Mouse (Mus musculus) c-Kit-positive CD71-positive TER-119-positive erythroid progenitor cells, embryonic 14.5 days (primary cell): ENCODE measurements around the gene Sh3bp2.
A peak's percentile ranks its signal among the peaks of the same experiment; 100 is the strongest.

Experiments used
- DNase-seq: peaks from one replicate; pipeline ENCODE4 v3.0.0-alpha.2; 2013; ENCODE audit warnings: low spot score

The Sh3bp2 gene

GRCm38 (mm10) chr5:34525663-34526476, at the start of gene Sh3bp2:
Sh3bp2 (plus strand) TSS chr5:34525838.
- DNase-seq, result peak; percentile 94

- DNase-seq, result no peak
Observed at GRCm38 (mm10) chr5:34480926-34481325, 44.7 kb upstream of the Sh3bp2 start.

- DNase-seq, result no peak
Observed at GRCm38 (mm10) chr5:34485731-34486130, 39.9 kb upstream of the Sh3bp2 start.

- DNase-seq, result no peak
Observed at GRCm38 (mm10) chr5:34487320-34488090, 38.1 kb upstream of the Sh3bp2 start.

GRCm38 (mm10) chr5:34488741-34489417, 36.8 kb upstream of the Sh3bp2 start:
- DNase-seq, result no peak

- no peak for DNase-seq
Observed at GRCm38 (mm10) chr5:34489418-34489787, 36.2 kb upstream of the Sh3bp2 start.

- no peak for DNase-seq
Observed at GRCm38 (mm10) chr5:34496745-34497144, 28.9 kb upstream of the Sh3bp2 start.

- DNase-seq, result no peak
Observed at GRCm38 (mm10) chr5:34500886-34501285, 24.8 kb upstream of the Sh3bp2 start.

- no peak for DNase-seq
Observed at GRCm38 (mm10) chr5:34501588-34501987, 24.1 kb upstream of the Sh3bp2 start.

GRCm38 (mm10) chr5:34502411-34502810, 23.2 kb upstream of the Sh3bp2 start:
- DNase-seq, result no peak

GRCm38 (mm10) chr5:34502821-34503220, 22.8 kb upstream of the Sh3bp2 start:
- no peak for DNase-seq

GRCm38 (mm10) chr5:34512486-34512885, 13.2 kb upstream of the Sh3bp2 start:
- no peak for DNase-seq

GRCm38 (mm10) chr5:34513466-34514217, 12.0 kb upstream of the Sh3bp2 start, which contains the start of gene Tnip2:
Tnip2 (minus strand) TSS chr5:34513991.
- DNase-seq, result peak; percentile 96

- no peak for DNase-seq
Observed at GRCm38 (mm10) chr5:34514218-34514566, 11.4 kb upstream of the Sh3bp2 start.

- no peak for DNase-seq
Observed at GRCm38 (mm10) chr5:34515096-34515495, 10.5 kb upstream of the Sh3bp2 start.

GRCm38 (mm10) chr5:34517913-34518312, 7.7 kb upstream of the Sh3bp2 start:
- peak; percentile 86 for DNase-seq

GRCm38 (mm10) chr5:34519389-34519910, 6.2 kb upstream of the Sh3bp2 start:
- DNase-seq, result no peak

- no peak for DNase-seq
Observed at GRCm38 (mm10) chr5:34520458-34521209, 5.0 kb upstream of the Sh3bp2 start.

GRCm38 (mm10) chr5:34521337-34521736, 4.3 kb upstream of the Sh3bp2 start:
- no peak for DNase-seq

GRCm38 (mm10) chr5:34523958-34524485, 1.6 kb upstream of the Sh3bp2 start:
- no peak for DNase-seq

GRCm38 (mm10) chr5:34524511-34524910, 1.1 kb upstream of the Sh3bp2 start:
- DNase-seq, result no peak
